Mouse (Mus musculus) bone marrow macrophage, adult 2 months (primary cell): ENCODE results near the gene Il9r. TPM values are rescaled to one million over a fixed set of nuclear protein-coding genes. Genes with fewer than 3 reads are reported as not detected.

Source experiments
- H3K27ac ChIP-seq: 2 replicates; pipeline ENCODE4 v1.5.1; 2012; ENCODE audit warnings: low read depth, low read length; ENCODE audit not compliant: insufficient read depth
- H3K4me1 ChIP-seq: 2 replicates; pipeline ENCODE4 v1.6.1; 2012; ENCODE audit warnings: low read length; ENCODE audit not compliant: control insufficient read depth, insufficient read depth
- H3K4me3 ChIP-seq: 2 replicates; pipeline ENCODE4 v1.5.1; 2012; ENCODE audit warnings: mild to moderate bottlenecking, low read length, moderate library complexity; ENCODE audit not compliant: insufficient read depth
- CTCF ChIP-seq: IDR thresholded peaks from 2 replicates; pipeline ENCODE4 v1.5.1; 2012; ENCODE audit warnings: low read depth, mild to moderate bottlenecking, low read length, moderate library complexity
- POLR2A ChIP-seq: IDR thresholded peaks from 2 replicates; pipeline ENCODE4 v1.6.1; 2012; ENCODE audit warnings: mild to moderate bottlenecking, low read depth, low read length, borderline replicate concordance
- polyA plus RNA-seq: library from polyadenylated mRNA; stranded (reverse); fragments of >200 nt; gene quantifications from 2 replicates; pipeline ENCODE4 v1.2.4, GENCODE M21; 2012; ENCODE audit not compliant: missing spikeins, insufficient read depth, insufficient read length

The Il9r gene
- polyA plus RNA-seq, 1 experiment = not detected

DNA sequence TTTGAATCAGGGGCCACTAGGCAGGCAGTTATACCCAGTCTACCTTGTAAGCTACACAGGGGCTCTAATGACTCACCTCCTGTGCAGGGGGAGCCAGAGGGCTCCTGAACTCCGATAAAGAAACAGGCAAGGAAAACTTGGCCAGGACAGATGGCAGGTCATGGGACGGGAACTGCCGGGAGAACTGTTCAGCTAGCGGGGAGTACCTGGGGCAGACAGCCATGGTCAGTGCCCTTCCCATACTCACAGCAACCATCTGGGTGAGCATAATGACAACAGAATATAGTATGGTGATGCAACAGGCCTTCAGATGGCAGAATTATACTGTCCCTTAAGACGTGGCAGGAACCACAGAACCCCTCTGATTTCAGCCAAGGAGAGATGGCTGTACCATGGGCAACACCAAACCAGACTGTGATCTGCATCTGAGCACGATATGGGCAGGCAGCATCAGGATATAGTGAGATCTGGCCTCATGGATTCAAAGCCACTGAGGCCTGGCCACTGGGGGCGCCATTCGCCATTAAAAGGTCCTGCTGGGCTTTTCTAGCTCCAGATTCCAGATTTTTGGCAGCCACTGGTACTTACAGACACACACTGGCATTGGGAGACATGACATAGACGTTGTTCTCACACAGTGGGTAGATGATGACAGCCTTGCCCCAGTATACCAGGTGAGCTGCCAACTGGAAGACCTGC lies 36.8 kb upstream of the Il9r start:
- Histone ChIP-seq H3K27ac (no peak overlapping the region), H3K4me3 (no peak overlapping the region), H3K4me1 (no peaks in the 10 kb centered on the region)
- TF ChIP-seq CTCF (peak; percentile 90), POLR2A (no peak)

DNA sequence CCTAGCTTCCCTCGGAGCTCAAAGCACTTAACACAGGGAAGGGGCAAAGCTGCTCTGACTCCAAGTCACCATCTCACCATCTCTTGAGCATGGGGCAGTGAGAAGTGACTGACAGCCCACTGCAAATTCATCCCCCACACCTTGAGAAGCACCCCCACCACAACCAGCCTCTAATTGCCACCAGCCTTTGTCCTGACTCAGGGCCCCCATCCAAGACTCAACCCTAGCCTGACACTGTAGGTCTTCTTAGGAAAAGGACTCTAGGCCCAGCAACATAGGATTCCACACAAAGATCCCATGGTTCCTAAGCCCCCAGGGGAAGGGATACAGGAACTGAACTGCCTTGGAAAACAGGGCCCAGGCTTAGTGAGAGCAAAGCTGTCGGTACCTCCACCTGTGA lies 36.1 kb upstream of the Il9r start:
- Histone ChIP-seq H3K27ac (no peak overlapping the region), H3K4me1 (peaks cover 6% of the 10 kb centered on the region), H3K4me3 (no peak overlapping the region)
- TF ChIP-seq POLR2A = no peak
- no peak for TF ChIP-seq CTCF

DNA sequence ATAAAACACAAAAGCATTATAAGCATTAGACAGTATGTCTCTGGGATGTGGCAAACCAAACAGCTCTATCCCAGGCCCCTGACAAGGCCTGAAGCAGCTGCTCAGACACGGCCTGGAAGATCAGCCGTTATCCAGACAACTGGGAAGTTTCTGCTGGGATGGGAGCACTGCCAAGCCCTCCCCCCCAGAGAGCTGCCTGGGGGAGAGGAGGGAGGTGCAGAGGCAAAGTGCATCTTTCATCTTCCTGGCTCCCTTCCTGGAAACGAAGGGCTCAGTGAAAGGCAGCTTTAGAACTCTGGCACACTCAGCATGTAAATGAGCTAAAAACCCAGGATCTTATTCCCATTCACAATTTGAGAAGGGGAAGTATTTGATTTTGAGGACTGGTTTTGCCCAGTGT lies 35.6 kb upstream of the Il9r start:
- Histone ChIP-seq H3K4me3 (no peak overlapping the region), H3K27ac (no peak overlapping the region), H3K4me1 (peaks cover 9% of the 10 kb centered on the region)
- TF ChIP-seq CTCF (no peak), POLR2A (no peak)

DNA sequence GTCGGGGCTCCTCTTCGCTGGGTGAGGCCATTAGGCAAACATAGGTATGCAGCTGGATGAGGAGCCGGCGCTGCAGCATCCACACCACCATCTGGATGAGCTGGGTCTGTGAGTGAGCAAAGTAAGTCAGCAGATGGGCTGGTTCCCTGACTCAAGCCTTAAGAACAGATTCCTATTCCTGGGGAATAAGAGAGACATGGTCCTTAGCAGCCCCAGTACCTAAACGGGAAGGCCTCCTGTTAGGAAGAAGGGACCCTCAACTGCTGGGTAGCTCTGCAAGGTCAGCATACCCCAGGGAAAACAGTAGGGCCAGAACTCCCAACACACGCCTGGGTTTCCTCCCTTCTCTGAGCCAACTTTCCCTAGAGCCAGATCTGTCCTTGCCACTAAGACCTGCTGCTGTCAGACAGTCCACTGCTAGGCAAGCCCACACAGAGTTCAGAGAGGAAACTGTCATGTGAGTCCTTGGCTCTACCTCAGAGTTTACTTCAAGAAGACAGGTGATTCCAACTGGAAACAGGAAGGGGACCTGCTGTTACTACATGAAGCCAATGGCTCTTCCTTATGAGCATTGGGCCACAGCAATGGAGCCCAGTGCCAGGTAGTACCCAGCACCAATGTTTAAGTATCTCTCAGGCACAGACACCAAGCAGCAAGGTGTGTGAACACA lies 34.9 kb upstream of the Il9r start:
- TF ChIP-seq CTCF = no peak
- no peak for TF ChIP-seq POLR2A

DNA sequence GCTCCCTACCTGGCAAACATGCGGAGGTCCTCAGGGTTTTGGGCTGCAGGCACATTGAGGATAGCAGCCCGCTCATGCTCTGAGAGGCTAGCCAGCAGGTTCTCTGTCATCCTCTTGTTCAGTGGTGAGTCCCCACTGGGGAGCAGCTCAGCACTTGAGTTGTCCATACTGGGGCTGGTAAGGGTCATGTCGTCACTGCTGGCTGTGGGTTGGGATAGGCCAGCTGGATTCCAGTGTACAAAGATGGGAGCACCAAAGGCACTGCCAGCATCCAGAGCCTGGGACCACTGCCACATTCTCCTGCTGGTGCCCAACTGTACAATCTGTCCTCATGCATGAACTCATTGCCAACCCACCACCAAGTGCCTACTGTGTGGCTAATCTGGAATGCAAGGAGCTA lies 33.8 kb upstream of the Il9r start:
- no peak overlapping the region for H3K27ac ChIP-seq
- no peak overlapping the region for H3K4me3 ChIP-seq
- TF ChIP-seq POLR2A (no peak), CTCF (no peak)
- peaks cover 12% of the 10 kb centered on the region for H3K4me1 ChIP-seq

More for the DNA sequence above, 34.9 kb upstream of the Il9r start:
- Histone ChIP-seq H3K4me3 (no peak overlapping the region), H3K27ac (no peak overlapping the region), H3K4me1 (peaks cover 12% of the 10 kb centered on the region)

DNA sequence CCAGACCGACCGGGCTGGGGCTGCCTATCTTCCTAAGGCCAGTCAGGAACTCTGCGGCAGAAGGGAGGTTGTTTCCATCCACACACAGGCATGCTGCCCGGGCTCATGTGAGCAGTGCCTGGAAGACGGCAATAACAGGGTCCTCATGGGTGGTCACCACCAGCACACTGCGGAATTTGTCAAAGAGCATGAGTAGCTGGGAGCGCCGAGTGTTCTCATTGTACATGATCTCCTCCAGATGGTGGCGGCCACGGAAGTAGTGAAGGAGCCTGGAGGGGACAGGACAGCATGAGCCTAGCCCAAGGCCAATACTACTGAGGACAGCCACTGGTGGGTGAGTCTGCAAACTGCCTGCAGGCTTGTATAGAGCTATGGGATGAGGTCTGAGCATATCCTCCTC lies 32.8 kb upstream of the Il9r start:
- TF ChIP-seq CTCF (no peak), POLR2A (no peak)
- H3K4me3 ChIP-seq = no peak overlapping the region
- peaks cover 12% of the 10 kb centered on the region for H3K4me1 ChIP-seq
- H3K27ac ChIP-seq = no peak overlapping the region

DNA sequence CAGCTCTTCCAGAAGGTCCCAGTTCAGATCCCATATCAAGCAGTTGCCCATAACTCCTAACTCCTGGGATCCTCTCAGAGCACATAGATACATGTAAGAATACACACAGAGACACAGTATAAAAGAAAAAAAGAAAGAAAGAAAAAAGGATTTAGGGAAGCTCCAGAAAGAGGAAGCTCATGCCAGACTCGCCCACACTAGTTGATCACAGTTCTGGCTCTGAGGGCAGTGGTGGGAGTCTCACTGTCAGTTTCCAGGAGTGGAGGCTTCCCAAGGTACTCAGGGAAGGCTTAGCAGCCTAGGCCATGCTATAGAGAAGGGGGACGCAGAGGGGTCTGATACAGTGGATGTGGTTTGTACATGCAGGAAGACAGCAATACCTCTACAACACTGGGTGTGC lies 31.0 kb upstream of the Il9r start:
- H3K4me3 ChIP-seq = no peak overlapping the region
- TF ChIP-seq CTCF (no peak), POLR2A (no peak)
- peak overlapping the region; percentile 19; the same call in 1 of the 2 replicates for H3K27ac ChIP-seq

DNA sequence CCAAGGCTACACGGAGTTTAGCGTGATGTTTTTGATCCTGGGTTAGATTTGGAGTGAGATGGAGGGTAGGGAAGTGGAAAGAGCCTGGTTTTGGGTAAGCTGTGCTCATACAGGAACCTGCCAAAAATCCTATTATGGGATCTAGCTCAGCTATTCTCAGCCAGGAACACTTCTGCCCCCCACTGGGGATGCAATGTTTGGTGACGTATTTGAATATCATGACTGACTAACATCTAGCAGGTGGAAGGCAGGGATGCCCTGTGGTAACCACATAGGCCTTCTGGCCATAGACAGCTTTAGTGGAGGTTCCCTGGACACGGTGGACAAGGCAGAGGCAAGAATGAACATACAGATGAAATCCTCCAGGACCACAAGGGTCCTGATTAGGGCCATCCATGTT lies 30.1 kb upstream of the Il9r start:
- Histone ChIP-seq H3K27ac (no peak overlapping the region), H3K4me1 (peaks cover 27% of the 10 kb centered on the region), H3K4me3 (no peak overlapping the region)
- TF ChIP-seq POLR2A (no peak), CTCF (no peak)

More for the DNA sequence above, 31.0 kb upstream of the Il9r start:
- H3K4me1 ChIP-seq = peaks cover 18% of the 10 kb centered on the region

DNA sequence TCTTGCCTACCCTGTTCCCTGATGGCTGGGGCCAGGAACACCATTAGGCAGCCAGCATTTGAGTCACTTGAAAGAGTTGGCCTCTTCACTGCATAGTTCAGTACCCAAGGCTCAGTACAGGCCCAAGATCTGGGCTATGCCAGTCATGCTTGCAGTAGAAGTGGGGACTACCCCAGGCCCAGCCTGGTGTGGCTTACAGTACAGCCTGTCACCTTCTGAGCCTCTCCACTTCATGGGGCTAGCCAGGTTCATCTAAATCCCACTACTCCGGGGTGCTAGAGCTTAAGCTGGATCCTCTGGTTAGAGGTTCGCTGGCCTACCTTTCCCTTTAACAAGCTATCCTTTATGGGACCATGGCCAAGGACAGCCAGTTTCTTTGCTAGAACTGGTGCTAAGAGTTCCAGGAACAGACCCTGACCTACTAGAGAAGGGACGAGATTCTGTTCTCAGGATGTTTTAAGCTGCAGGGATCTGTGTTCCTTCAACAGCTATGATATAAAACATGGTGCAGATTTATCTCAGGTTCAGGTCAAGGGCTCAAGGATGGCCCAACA lies 28.3 kb upstream of the Il9r start:
- no peak for TF ChIP-seq CTCF
- no peak for TF ChIP-seq POLR2A
- Histone ChIP-seq H3K27ac (no peak overlapping the region), H3K4me3 (no peak overlapping the region), H3K4me1 (peaks cover 43% of the 10 kb centered on the region)

DNA sequence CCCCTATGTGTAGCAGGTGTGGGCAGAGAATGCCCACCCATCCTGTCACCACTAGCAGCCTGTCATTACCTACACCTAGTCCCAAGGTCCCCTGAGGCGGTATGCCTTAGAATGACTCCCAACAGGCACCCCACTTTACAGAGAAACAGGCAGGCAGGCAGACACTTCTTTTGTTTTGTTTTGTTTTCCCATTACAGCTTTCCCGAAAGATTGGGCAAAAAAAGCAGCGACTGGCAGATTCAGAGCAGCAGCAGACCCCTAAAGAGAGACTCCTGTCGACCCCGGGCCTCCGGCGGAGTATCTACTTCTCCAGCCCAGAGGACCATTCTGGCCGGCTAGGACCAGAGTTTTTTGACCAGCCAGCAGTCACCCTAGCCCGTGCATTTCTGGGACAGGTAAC lies 27.5 kb upstream of the Il9r start:
- no peak overlapping the region for H3K4me3 ChIP-seq
- TF ChIP-seq POLR2A = no peak
- no peak for TF ChIP-seq CTCF
- H3K27ac ChIP-seq = no peak overlapping the region
- H3K4me1 ChIP-seq = peaks cover 47% of the 10 kb centered on the region
